Mouse (Mus musculus) thymus, postnatal 14 days (tissue): ENCODE results near the gene Pyroxd2.
"Not testable (repeated sequence)": the region's sequence is repeated elsewhere in the genome, so short reads cannot be mapped to it uniquely, and the experiment has no call there.

Source experiments
- DNase-seq: peaks from one replicate; pipeline ENCODE4 v3.0.0; 2021

The Pyroxd2 gene

GRCm38 (mm10) chr19:42689321-42689720 is 63.3 kb downstream of the Pyroxd2 start:
- DNase-seq, result no peak

GRCm38 (mm10) chr19:42682776-42683175 is 69.8 kb downstream of the Pyroxd2 start:
- DNase-seq, result not testable (repeated sequence)

- no peak for DNase-seq
Observed at GRCm38 (mm10) chr19:42678191-42678590, 74.4 kb downstream of the Pyroxd2 start.

- no peak for DNase-seq
Observed at GRCm38 (mm10) chr19:42677452-42677851, 75.1 kb downstream of the Pyroxd2 start.

GRCm38 (mm10) chr19:42676931-42677330 is 75.6 kb downstream of the Pyroxd2 start:
- DNase-seq, result no peak
